Mouse (Mus musculus) mouse embryonic stem cell (cell line): Measurements from ENCODE around the gene Ninj2.
"Not testable (repeated sequence)": the region's sequence is repeated elsewhere in the genome, so short reads cannot be mapped to it uniquely, and the experiment has no call there.

ENCODE experiments used
- in situ Hi-C, 2 experiments: fragments of 300-500 bp; cut with MboI; formaldehyde crosslinking; loops; 1 replicate in 1 of 2; 3 replicates in 1 of 2; pipeline ENCODE4 v1.14.3; 2019 to 2020; ENCODE audit warnings: low sequenced_read_pairs in 2 of 2, low pct_unique_long_range_greater_than_20kb in 1 of 2, mixed read lengths in 1 of 2; ENCODE audit not compliant: unreplicated experiment in 1 of 2

Gene Ninj2

DNA sequence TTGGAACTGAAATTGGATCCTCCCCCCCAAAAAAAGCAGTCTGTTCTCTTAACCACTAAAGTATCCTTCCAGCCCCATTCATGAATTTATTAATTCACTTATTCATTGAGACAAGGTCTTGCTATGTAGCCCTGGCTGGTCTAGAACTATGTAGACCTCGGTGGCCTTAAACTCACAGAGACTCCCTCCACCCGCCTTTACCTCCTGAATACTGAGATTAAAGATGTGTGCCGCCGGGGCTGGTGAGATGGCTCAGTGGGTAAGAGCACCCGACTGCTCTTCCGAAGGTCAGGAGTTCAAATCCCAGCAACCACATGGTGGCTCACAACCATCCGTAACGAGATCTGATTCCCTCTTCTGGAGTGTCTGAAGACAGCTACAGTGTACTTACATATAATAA lies 6.1 kb upstream of the Ninj2 start:
- in situ Hi-C loops, result not testable (repeated sequence)

DNA sequence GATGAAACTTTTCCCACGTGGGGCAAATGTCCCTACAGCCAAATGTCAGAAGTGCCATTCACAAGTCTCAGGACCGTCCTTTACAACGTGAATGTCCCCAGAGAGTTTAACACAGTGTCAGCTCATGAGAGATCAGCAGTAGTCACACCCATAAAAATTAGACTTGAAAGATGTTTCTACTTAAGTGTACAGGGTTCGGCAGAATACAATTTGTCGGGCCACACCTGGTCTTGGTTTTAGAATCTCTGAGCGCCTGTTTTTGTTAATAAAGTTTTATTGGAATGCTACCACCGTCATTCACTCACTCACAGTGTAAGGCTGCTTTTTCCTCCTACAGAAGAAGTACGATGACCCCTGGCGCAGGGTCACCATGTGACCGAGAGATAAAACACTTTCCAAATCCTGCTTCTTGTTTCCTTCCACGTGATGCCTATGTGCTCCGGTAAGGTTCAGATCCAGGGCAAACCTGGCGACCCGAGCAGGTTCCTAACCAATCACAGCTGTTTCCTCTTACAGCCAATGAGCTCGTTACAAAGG lies 2.4 kb upstream of the Ninj2 start:
- in situ Hi-C loops, result no loop called here

- in situ Hi-C loops, result no loop called here
These were observed 1.2 kb upstream of the Ninj2 start for GRCm38 (mm10) chr6:120091956-120092355.

DNA sequence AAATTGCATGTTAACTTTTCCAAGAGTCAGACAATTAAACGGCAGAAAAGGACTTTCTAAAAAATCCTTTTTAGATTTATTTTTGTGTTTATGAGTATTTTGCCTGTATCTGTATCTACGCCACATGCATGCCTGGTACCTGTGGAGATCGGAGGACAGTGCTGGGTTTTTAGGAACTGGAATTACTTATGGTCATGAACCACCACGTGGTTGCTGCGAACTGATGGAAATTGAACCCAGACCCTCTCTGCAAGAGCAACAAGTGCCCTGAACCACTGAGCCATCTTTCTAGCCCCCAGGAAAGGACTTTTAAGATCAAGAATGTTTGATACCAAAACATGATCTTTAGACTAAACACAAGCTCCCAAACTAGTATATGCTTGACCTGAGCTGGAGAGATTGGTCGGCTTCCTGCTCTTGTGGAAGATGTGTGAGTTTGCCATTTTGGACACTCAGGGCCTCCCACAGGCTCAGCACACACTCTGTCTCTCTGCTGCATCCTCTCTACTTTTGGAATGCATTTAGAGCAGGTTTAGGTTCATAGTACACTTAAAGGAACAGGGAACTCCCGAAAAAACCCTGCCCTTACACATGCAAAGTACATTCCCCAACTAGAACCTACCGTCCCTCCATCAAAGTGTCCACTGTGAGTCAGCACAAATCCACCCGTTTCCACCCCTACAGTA lies 1.1 kb downstream of the Ninj2 start:
- in situ Hi-C loops, result no loop called here

GRCm38 (mm10) chr6:120095096-120095495 lies 1.9 kb downstream of the Ninj2 start:
- in situ Hi-C loops, result no loop called here

DNA sequence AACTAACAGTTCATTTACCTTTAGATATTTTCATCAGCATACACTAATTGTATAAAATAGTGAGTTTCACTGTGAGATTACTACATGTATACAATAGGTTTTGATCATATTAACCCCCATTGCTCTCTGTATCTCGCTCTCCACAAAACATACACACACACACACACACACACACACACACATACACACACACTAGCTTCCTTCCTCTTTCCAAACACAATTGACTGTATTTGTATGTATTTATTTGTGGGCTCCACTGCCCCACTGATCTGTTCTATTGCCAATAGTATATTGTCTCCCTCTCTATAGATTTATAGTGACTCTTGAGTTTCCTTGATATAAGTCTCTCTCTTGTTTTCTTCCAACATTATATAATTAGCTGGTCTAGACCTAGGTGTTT lies 2.4 kb downstream of the Ninj2 start:
- in situ Hi-C loops, result no loop called here

- in situ Hi-C loops, result no loop called here
These were observed 6.2 kb downstream of the Ninj2 start for GRCm38 (mm10) chr6:120099392-120099791.

GRCm38 (mm10) chr6:120101221-120101620 lies 8.1 kb downstream of the Ninj2 start:
- in situ Hi-C loops, result no loop called here

DNA sequence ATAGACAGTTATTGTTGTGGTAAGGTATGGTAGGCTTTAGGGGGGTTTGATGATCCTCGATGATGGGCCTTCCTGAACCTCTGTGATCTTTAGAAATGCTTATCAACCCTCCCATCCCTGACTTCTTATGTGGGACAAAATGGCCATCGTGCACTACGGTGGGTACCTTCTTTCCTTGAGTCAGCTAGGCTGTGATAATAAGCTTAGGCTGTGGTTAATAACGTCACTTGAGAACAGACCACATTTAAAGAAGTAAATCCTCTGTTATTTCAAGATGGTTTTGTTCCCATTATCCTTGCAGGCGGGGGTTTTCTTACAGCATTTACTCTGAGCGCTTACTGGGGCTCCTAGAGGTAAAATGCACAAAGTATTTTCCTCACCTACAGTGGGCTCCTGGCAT lies 8.8 kb downstream of the Ninj2 start:
- in situ Hi-C loops, result no loop called here

GRCm38 (mm10) chr6:120103104-120103503 lies 10.0 kb downstream of the Ninj2 start:
- in situ Hi-C loops, result no loop called here

DNA sequence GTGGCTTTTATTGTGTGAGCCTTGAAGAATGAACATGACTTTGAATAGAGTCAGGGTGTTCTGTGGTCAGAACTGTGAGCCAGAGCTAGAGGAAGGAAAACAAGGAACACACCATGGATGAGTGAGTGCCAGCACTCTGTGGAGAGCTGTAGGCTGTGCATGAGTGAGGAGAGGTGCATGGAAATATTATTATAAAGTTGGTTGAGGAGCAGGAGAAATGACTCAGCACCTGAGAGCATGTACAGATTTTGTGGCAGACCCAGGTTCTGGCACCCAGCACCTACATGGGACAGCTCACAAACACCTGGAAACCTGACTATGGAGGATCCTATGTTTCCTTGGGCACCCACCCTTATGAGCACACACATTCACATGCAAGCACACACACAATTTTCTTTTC lies 11.9 kb downstream of the Ninj2 start:
- in situ Hi-C loops, result no loop called here

- in situ Hi-C loops, result no loop called here
These were observed 14.4 kb downstream of the Ninj2 start for GRCm38 (mm10) chr6:120107586-120107985.

GRCm38 (mm10) chr6:120108061-120108460 lies 14.9 kb downstream of the Ninj2 start:
- in situ Hi-C loops, result no loop called here

DNA sequence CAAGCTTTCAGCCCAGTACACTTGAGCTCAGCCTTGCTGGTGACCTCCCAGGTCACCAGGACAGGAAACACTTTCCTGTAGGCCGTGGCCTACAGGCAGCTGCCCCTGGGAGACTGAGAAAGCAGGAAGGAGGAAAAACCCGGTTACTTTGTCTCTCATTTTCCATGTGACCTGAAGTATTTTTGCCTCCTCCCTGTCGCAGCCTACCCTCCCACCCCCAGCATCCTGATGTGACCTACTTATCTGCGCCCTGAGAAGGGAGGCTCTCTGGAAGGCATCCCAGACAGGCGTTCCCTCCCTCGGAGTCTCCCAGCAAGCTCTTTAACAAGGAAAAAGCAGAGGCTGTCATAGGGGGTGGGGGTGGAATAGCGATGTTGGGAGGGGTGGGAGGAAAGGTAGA lies 16.0 kb downstream of the Ninj2 start:
- in situ Hi-C loops, result no loop called here

- in situ Hi-C loops, result no loop called here
These were observed 16.8 kb downstream of the Ninj2 start for GRCm38 (mm10) chr6:120109932-120110331.

DNA sequence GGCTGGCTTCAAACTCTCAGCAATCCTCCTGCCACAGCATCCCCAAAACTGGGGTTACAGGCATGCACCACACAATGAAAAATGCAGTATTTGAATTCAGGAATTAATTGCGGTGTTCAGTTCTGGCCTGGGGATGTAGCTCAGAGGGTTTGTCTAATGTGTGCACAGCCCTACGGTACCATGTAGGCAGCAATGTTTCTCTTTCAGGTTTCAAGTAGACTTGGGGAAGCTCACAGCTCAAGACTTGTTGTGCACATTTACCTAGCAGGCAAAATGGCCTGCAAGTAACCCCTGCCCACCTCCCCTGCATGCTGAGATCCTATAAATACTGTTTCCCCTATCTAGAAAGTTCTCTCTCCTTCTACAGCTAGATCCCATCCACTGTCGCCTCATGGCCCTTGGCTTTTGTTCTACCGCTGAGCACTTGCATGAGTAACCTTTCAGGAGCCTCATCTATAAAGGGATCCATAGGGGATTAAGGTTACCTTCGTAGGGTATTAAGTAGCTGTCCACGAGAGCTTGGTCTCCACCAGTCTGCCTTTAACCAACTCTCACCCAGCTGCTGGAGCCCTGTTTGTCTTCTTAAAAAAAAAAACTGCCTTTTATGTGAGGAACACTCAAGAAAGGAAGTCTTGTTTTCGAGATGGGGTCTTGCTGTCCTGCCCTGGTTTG lies 17.7 kb downstream of the Ninj2 start:
- in situ Hi-C loops, result no loop called here

- in situ Hi-C loops, result no loop called here
These were observed 18.2 kb downstream of the Ninj2 start for GRCm38 (mm10) chr6:120111410-120111783.

- in situ Hi-C loops, result no loop called here
These were observed 19.0 kb downstream of the Ninj2 start for GRCm38 (mm10) chr6:120111984-120112803.

DNA sequence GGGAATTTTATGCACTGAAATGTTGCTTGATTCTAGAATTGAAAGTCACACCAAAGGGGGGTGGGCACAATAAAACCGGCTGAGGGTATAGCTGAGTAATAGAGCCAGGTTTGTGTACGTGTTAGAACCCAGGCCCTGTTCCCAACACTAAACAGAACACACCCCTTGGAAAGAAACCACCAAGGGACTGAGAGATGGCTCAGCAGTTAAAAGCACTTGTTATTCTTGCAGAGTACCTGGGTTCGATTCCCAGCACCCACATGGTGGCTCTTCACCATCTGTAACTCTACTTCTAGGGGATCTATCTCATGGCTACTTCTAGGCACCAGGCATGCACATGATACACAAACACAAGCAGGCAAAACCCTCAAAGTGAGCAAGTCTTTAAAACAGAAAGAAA lies 20.7 kb downstream of the Ninj2 start:
- in situ Hi-C loops, result no loop called here
